Mouse (Mus musculus): ENCODE measurements around the gene Hnrnpu.

- TF ChIP-seq CTCF (IDR thresholded peaks at IDR 0.05; ENCODE audit: control insufficient read depth, insufficient read depth, insufficient replicate concordance, low read depth, low read length) (no peak), POLR2A (IDR thresholded peaks at IDR 0.05; ENCODE audit: control insufficient read depth, low read depth, low read length) (no peak)
Measured at GRCm38 (mm10) chr1:178321730-178322357, 15.8 kb downstream of the Hnrnpu start.

All from testis, adult 2 months (tissue).